In genomic region chr7:80184551-80184950, GRCm38 (mm10) we compare ENCODE assay signal across 11 mouse cellular contexts. TPM values are rescaled to one million over a fixed set of nuclear protein-coding genes. Genes with fewer than 3 reads are reported as not detected.
DNase-seq lines count a peak whose midpoint lies in the region; ATAC-seq and TF ChIP-seq lines count a peak whose summit lies in the region.
"Had no signal": no experiment of that assay in that cellular context is flagged by ENCODE, and none has a peak within 500 bp of the region (broad histone marks: within the 10 kb centered on the region; RNA-seq: fewer than 3 reads in every experiment).

No protein-coding gene starts in this region.

- no peak for ATAC-seq in heart, embryonic 15.5 days (replicated peaks; ENCODE audit: insufficient number of reproducible peaks, insufficient read depth, low FRiP score, low read depth)
- no peak for ATAC-seq in liver, embryonic 15.5 days (ENCODE audit: insufficient read depth)
- no peak for ATAC-seq in forebrain, postnatal 0 days

- H3K4me1 ChIP-seq in heart, embryonic 15.5 days (replicated peaks), result peaks cover 60% of the 10 kb centered on the region
- H3K4me1 ChIP-seq in liver, adult 2 months (ENCODE audit: control insufficient read depth, insufficient read depth, low read length), result peaks cover 10% of the 10 kb centered on the region
- H3K4me1 ChIP-seq in brown adipose tissue, adult 24 weeks (ENCODE audit: control insufficient read depth, insufficient read depth, insufficient read length, low read length), result peaks cover 8% of the 10 kb centered on the region
- H3K4me1 ChIP-seq in liver, embryonic 15.5 days (replicated peaks), result peaks cover 78% of the 10 kb centered on the region
- peaks cover 19% of the 10 kb centered on the region for H3K4me1 ChIP-seq in forebrain, postnatal 0 days (ENCODE audit: insufficient read depth)

- TF ChIP-seq POLR2A in liver, adult 2 months (IDR thresholded peaks at IDR 0.05; ENCODE audit: extremely low read depth, insufficient read depth, low read length), result no peak

- no peak for TF ChIP-seq CTCF in liver, adult 2 months (IDR thresholded peaks at IDR 0.05; ENCODE audit: low read depth, low read length)
- no peak for TF ChIP-seq CTCF in forebrain, postnatal 0 days (IDR thresholded peaks at IDR 0.05; ENCODE audit: low read depth)

- intact Hi-C loops in heart, postnatal 36 days (cut with DNase I), result no loop called here

- no peaks in the 10 kb centered on the region for H3K79me2 ChIP-seq in liver, adult 2 months (ENCODE audit: control insufficient read depth, insufficient read depth, low read length)

- no peak overlapping the region for H3K4me2 ChIP-seq in heart, embryonic 15.5 days
- no peak overlapping the region for H3K4me2 ChIP-seq in liver, embryonic 15.5 days
- no peak overlapping the region for H3K4me2 ChIP-seq in forebrain, postnatal 0 days (ENCODE audit: low read depth)

- no peaks in the 10 kb centered on the region for H3K36me3 ChIP-seq in heart, embryonic 15.5 days
- H3K36me3 ChIP-seq in liver, adult 2 months (ENCODE audit: control insufficient read depth, insufficient read depth, low read length), result no peaks in the 10 kb centered on the region
- no peaks in the 10 kb centered on the region for H3K36me3 ChIP-seq in liver, embryonic 15.5 days (replicated peaks)
- no peaks in the 10 kb centered on the region for H3K36me3 ChIP-seq in forebrain, postnatal 0 days (ENCODE audit: insufficient read depth)
- H3K36me3 ChIP-seq: limb, embryonic 10.5 days had no signal

- WGBS in heart, embryonic 15.5 days, result 63% methylated on average over 4 of the region's 4 CpGs
- 61% methylated on average over 4 of the region's 4 CpGs for WGBS in liver, adult 2 months
- WGBS in liver, embryonic 15.5 days (ENCODE audit: insufficient replicate concordance), result 54% methylated on average over 4 of the region's 4 CpGs
- WGBS in forebrain, postnatal 0 days, result 89% methylated on average over 4 of the region's 4 CpGs

- peak overlapping the region; percentile 97 for H3K27ac ChIP-seq in heart, embryonic 15.5 days
- H3K27ac ChIP-seq in liver, adult 2 months (replicated peaks; ENCODE audit: insufficient read depth, low read depth, low read length), result peak overlapping the region; percentile 65
- peak overlapping the region; percentile 20; the same call in 1 of the 2 replicates for H3K27ac ChIP-seq in brown adipose tissue, adult 24 weeks (replicated peaks; ENCODE audit: low read depth, low read length)
- peak overlapping the region; percentile 90 for H3K27ac ChIP-seq in liver, embryonic 15.5 days (replicated peaks)
- H3K27ac ChIP-seq in forebrain, postnatal 0 days (ENCODE audit: low read depth, low read length), result no peak overlapping the region
- H3K27ac ChIP-seq: limb, embryonic 10.5 days had no signal

- no peaks in the 10 kb centered on the region for H3K9me3 ChIP-seq in heart, embryonic 15.5 days (replicated peaks)
- no peaks in the 10 kb centered on the region for H3K9me3 ChIP-seq in liver, embryonic 15.5 days (replicated peaks)
- no peaks in the 10 kb centered on the region for H3K9me3 ChIP-seq in forebrain, postnatal 0 days (ENCODE audit: low read length)
- H3K9me3 ChIP-seq: limb, embryonic 10.5 days had no signal

- H3K9ac ChIP-seq in heart, embryonic 15.5 days, result no peak overlapping the region
- H3K9ac ChIP-seq in liver, adult 2 months (ENCODE audit: low read depth, low read length), result no peak overlapping the region
- H3K9ac ChIP-seq in liver, embryonic 15.5 days, result no peak overlapping the region
- H3K9ac ChIP-seq in forebrain, postnatal 0 days, result no peak overlapping the region

- DNase-seq in heart, postnatal 36 days, result no peak
- no peak for DNase-seq in liver, adult 2 months (ENCODE audit: extremely low read depth, low read depth, low spot score)
- DNase-seq in liver, result no peak
- DNase-seq in layer of hippocampus, adult 11-12 months (ENCODE audit: low spot score), result no peak
- DNase-seq in forebrain, postnatal 0 days, result no peak
- DNase-seq: lung, postnatal 36 days; right cerebral cortex, adult 18-20 months had no signal

- H3K27me3 ChIP-seq in heart, embryonic 15.5 days, result no peaks in the 10 kb centered on the region
- H3K27me3 ChIP-seq in liver, adult 2 months (ENCODE audit: control insufficient read depth, insufficient read depth, low read length), result no peaks in the 10 kb centered on the region
- H3K27me3 ChIP-seq in liver, embryonic 15.5 days, result peaks cover 11% of the 10 kb centered on the region; the same call in 1 of the 2 replicates
- H3K27me3 ChIP-seq in forebrain, postnatal 0 days (ENCODE audit: insufficient read depth, low read length), result no peaks in the 10 kb centered on the region

- no peak overlapping the region for H3K4me3 ChIP-seq in heart, embryonic 15.5 days
- no peak overlapping the region for H3K4me3 ChIP-seq in liver, adult 2 months (ENCODE audit: insufficient read depth, low read depth, low read length)
- no peak overlapping the region for H3K4me3 ChIP-seq in brown adipose tissue, adult 24 weeks (ENCODE audit: insufficient read depth, low read depth, low read length)
- H3K4me3 ChIP-seq in liver, embryonic 15.5 days (replicated peaks), result no peak overlapping the region
- no peak overlapping the region for H3K4me3 ChIP-seq in forebrain, postnatal 0 days (ENCODE audit: low read depth, low read length)
- H3K4me3 ChIP-seq: limb, embryonic 10.5 days had no signal

RNA-seq across cellular contexts. Expression of gene Sema4b, which starts 2.1 kb away (rescaled TPM):
- 12.4 and 14.0 TPM in 2 replicates for polyA plus RNA-seq in heart, embryonic 15.5 days (2015; fragmentation: Nextera tagmentation; extraction: Ambion mirVana)
- total RNA-seq in heart, postnatal 36 days (2021), result 10 to 100 TPM; 12.1 to 12.4 TPM
- 3.7 and 5.4 TPM in 2 replicates for total RNA-seq in liver, adult 2 months (2014; rRNA removed)
- polyA plus RNA-seq in liver, adult 2 months (2012; rRNA removed), result 4.0 and 4.4 TPM in 2 replicates
- polyA plus RNA-seq in brown adipose tissue, adult 24 weeks (2012; ENCODE audit: insufficient read depth, insufficient read length, missing spikeins), result 13.1 and 15.1 TPM in 2 replicates
- 15.2 and 15.5 TPM in 2 replicates for polyA plus RNA-seq in liver, embryonic 15.5 days (2015; fragmentation: Nextera tagmentation; extraction: Ambion mirVana)
- 24.5 and 35.6 TPM in 2 replicates for total RNA-seq in forebrain, postnatal 0 days (2014; rRNA removed)
- 17.0 and 22.4 TPM in 2 replicates for polyA plus RNA-seq in forebrain, postnatal 0 days (2015; fragmentation: Nextera tagmentation; extraction: Ambion mirVana)

RNA-seq across cellular contexts. Expression of gene Cib1, which starts 48.1 kb away (rescaled TPM):
- polyA plus RNA-seq in heart, embryonic 15.5 days (2015; fragmentation: Nextera tagmentation; extraction: Ambion mirVana), result 48.7 and 65.4 TPM in 2 replicates
- 10 to 100 TPM; 15.6 to 16.3 TPM for total RNA-seq in heart, postnatal 36 days (2021)
- total RNA-seq in liver, adult 2 months (2014; rRNA removed), result 51.7 and 62.5 TPM in 2 replicates
- 108 and 114 TPM in 2 replicates for polyA plus RNA-seq in liver, adult 2 months (2012; rRNA removed)
- 56.7 and 63.4 TPM in 2 replicates for polyA plus RNA-seq in brown adipose tissue, adult 24 weeks (2012; ENCODE audit: insufficient read depth, insufficient read length, missing spikeins)
- polyA plus RNA-seq in liver, embryonic 15.5 days (2015; fragmentation: Nextera tagmentation; extraction: Ambion mirVana), result 84.7 and 85.0 TPM in 2 replicates
- total RNA-seq in forebrain, postnatal 0 days (2014; rRNA removed), result 11.3 and 16.4 TPM in 2 replicates
- polyA plus RNA-seq in forebrain, postnatal 0 days (2015; fragmentation: Nextera tagmentation; extraction: Ambion mirVana), result 29.0 and 29.3 TPM in 2 replicates

RNA-seq across cellular contexts. Expression of gene Gdpgp1, which starts 48.1 kb away (rescaled TPM):
- 2.7 and 3.8 TPM in 2 replicates for polyA plus RNA-seq in heart, embryonic 15.5 days (2015; fragmentation: Nextera tagmentation; extraction: Ambion mirVana)
- total RNA-seq in heart, postnatal 36 days (2021), result 1 to 10 TPM; 1.5 to 1.8 TPM
- total RNA-seq in liver, adult 2 months (2014; rRNA removed), result 1.2 and 1.9 TPM in 2 replicates
- 2.1 and 2.2 TPM in 2 replicates for polyA plus RNA-seq in liver, adult 2 months (2012; rRNA removed)
- 0.71 and 2.9 TPM in 2 replicates for polyA plus RNA-seq in brown adipose tissue, adult 24 weeks (2012; ENCODE audit: insufficient read depth, insufficient read length, missing spikeins)
- polyA plus RNA-seq in liver, embryonic 15.5 days (2015; fragmentation: Nextera tagmentation; extraction: Ambion mirVana), result 2.0 and 2.1 TPM in 2 replicates
- 4.1 and 5.8 TPM in 2 replicates for total RNA-seq in forebrain, postnatal 0 days (2014; rRNA removed)
- polyA plus RNA-seq in forebrain, postnatal 0 days (2015; fragmentation: Nextera tagmentation; extraction: Ambion mirVana), result 1.3 and 2.6 TPM in 2 replicates
